Mouse (Mus musculus) cerebellum, adult 11-12 months (tissue): ENCODE data around the gene Capn8.
A peak's percentile ranks its signal among the peaks of the same experiment; 100 is the strongest.
"Not testable (repeated sequence)": the region's sequence is repeated elsewhere in the genome, so short reads cannot be mapped to it uniquely, and the experiment has no call there.

Experiments
- DNase-seq: peaks from one replicate; pipeline ENCODE4 v3.0.0; 2022

The Capn8 gene

DNA sequence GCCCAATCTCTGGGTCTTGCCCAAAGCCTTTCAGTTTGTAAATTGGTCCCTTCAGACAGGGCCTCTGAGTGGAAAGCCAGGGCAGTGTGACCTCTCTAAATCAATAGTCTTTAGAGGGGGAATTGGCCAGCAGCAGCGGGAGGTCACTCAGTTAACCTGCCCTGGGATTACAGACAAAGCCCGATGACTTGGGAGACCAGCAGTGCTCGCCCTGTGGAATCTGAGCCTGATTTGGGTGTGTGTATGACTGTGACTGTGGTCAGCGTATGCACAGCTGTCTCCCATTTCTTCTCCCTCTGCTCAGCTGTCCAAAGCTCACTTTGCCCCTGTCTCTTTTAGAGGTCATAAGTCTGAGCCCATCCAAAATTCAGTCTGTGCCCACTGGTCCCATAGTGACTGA lies 55.7 kb downstream of the Capn8 start:
- DNase-seq, result no peak

GRCm38 (mm10) chr1:182621256-182621655 lies 56.4 kb downstream of the Capn8 start:
- no peak for DNase-seq

DNA sequence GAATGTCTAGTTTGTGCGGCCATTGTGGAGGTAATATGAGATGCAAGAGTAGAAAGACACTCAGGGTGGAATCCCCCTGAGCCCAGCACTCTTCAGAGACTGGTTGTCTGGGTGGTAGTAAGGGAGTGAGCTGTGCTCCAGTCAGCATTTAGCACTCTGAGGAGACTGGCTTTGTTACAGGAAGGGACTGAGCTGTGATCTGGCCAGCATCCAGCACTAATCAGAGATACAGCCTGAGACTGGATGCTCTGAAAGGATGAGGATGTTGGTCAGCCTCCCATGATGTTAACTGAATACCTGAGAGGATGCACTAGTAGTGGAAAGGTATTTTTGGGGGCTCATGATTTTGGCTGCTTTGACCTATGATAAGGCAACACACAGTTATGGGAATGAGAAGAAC lies 61.4 kb downstream of the Capn8 start:
- no peak for DNase-seq

- DNase-seq, result no peak
Measured at GRCm38 (mm10) chr1:182629228-182629627, 64.4 kb downstream of the Capn8 start.

GRCm38 (mm10) chr1:182633712-182634294 lies 69.0 kb downstream of the Capn8 start:
- DNase-seq, result no peak

GRCm38 (mm10) chr1:182639016-182639415 lies 74.2 kb downstream of the Capn8 start:
- no peak for DNase-seq

GRCm38 (mm10) chr1:182639456-182639855 lies 74.6 kb downstream of the Capn8 start:
- no peak for DNase-seq

GRCm38 (mm10) chr1:182640094-182640493 lies 75.3 kb downstream of the Capn8 start:
- no peak for DNase-seq

- no peak for DNase-seq
Measured at GRCm38 (mm10) chr1:182642779-182643178, 78.0 kb downstream of the Capn8 start.

DNA sequence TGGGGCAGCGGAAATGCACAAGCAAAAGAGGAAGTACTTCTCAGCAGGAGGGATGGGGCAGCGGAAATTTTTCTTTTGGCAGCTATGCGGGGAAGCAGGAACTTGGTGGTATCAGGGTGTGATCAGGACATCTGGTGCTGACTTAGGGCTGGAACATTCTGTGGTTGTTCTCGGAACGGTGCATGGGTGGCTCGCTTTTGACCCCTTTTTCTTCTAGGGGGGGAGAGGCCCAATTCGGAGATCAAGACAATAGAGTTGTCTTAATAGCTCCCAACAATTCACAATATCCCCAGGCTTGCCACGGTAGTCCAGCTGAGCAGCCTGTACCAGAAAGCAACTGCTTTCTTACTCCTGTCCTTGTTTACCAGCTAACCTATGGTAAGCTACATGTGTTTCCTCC lies 79.6 kb downstream of the Capn8 start:
- DNase-seq, result not testable (repeated sequence)

DNA sequence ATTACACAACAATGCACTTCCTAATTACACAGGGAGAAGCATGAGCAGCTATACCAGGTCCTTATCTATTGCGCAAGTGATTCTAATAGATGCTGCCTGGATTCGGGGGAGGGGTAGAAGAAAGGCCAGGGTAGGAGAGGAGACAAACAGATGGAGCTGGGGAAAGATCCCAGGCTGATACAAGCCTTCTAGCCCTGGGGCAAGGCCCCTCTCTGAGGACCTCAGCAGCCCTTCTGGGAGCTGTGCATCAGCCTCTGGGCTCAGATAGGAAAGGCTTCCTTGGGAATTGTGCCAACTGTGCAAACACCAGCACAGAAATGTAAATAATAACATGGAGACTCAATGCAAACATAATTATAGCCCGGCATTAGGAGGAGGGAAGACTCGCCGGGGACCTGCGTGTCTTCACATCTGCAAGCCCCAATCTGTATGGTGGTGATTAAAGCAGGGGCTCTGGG lies 80.4 kb downstream of the Capn8 start:
- DNase-seq, result no peak

DNA sequence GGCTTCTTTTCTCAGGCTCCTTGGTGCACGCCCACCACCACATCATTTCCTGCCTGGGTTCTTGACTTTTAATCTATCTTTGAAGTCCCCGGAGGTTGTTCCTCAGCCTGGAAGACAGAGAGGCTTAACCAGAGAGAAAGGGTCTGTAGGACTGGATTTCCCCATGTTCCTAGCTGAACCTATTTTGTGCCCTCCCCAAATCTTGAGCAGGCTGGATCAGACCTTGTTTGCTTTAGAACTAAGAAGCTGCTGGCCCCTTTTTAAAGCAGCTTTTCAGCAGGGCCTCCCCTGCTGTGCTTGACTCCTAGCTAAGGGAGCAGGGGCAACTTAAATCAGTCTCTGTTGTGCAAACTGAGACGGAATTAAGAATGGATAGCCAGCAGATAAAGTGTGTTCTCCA lies 82.0 kb downstream of the Capn8 start:
- no peak for DNase-seq

DNA sequence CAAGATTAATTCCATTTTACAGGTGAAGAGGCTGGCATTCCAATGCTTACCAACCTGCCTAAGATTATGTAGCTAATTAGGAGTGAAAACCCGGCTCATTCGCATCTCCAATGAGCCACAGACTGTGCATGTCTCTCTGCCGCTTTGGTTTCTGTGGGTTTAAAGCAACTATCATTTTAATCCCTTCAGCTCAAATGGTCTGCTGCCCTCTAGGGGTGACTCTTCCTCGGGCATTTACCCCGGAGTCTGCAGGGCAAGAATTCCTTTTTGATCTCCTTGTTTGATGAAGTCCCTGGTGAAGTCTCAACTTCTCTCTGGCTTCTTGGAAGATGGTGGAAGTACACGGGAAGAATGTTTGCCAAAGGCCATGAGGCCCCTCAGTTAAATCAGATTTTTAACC lies 93.0 kb downstream of the Capn8 start:
- no peak for DNase-seq

- no peak for DNase-seq
Measured at GRCm38 (mm10) chr1:182660365-182660764, 95.6 kb downstream of the Capn8 start.

GRCm38 (mm10) chr1:182663671-182664070 lies 98.9 kb downstream of the Capn8 start:
- peak; percentile 7 for DNase-seq

DNA sequence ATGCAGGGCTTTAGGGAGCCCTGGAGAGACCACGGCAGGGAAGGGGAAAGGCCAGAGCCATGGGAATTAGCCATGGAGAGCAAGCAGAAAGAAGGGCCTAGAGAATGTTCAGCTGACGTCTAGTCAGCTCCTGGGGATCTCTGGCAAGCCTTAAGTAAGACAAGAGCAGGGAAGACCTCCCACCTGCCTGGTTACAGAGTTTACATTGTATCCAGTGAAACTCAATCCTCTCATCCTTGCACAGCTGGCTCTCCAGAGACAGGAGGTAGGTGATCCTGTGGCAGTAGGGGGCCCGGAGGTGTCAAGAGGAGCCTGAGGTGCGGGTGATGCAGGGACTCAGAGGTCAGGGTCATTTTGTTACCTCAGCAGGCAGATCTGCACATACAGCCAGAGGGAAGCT lies 100.0 kb downstream of the Capn8 start:
- no peak for DNase-seq

DNA sequence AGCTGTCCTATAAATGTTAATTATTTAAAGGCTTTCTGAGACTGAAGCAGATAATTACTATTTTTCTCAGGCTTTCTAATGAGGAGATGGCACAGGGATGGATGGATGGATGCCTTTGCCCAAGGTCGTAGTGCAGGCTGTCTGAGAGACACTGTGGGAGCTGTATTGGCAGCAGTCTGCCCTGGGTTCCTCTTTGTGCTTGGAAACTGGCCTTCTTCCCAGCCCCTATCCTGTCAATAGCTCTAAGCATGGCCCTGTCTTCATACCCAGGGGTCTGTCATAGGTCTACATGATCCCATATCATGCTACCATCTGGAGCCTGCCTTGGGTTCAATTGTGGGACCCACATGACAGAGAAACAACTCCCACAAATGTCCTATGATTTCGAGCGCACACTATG lies 102.5 kb downstream of the Capn8 start:
- no peak for DNase-seq

- DNase-seq, result no peak
Measured at GRCm38 (mm10) chr1:182669741-182670140, 104.9 kb downstream of the Capn8 start.

GRCm38 (mm10) chr1:182670563-182671342 lies 105.9 kb downstream of the Capn8 start:
- no peak for DNase-seq

DNA sequence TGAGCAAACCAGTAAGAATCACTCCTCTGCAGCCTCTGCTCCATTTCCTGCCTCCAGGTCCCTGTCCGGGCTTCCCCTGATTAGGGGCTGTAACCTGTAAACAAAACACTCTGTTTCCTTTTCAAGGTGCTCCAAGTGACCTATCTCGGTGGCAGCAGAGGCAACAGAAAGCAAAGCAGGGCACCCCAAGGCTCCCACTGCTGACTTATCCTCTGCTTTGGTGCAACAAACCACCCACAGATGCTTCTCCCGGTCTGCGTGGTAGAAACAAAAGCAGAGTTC lies 106.5 kb downstream of the Capn8 start:
- no peak for DNase-seq

- no peak for DNase-seq
Measured at GRCm38 (mm10) chr1:182675346-182675745, 110.5 kb downstream of the Capn8 start.

DNA sequence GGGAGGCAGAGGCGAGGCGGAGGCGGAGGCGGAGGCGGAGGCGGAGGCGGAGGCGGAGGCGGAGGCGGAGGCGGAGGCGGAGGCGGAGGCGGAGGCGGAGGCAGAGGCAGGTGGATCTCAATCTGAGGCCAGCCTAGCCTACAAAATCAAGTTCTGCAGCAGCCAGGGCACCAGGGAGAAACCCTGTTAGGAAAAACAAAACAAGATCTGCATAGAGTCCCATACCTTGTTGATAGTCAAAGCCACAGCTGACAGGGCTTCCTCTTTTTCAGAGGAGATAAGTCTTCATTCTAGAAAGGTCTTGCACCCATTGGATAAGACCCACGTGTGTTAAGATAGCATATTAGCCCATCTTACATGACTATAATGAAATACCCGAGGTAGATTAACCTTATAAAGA lies 113.3 kb downstream of the Capn8 start:
- DNase-seq, result no peak

DNA sequence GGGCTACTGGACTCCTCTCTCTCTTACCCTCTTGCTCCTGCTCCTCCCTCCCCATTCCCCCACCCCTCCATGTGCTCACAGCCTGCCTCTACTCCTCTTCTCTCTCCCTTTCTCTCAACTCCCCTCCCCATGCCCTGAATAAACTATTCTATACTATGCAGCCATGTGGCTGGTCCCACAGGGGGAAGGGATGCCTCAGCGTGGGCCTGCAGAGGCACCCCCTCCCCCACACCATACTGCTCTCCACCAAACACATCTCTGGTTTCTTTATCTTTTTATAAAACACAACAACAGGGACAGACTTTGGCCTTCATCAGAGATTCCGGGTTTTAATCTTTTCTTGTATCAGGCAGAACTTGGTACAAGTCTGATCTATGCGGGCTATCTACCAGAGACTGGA lies 114.4 kb downstream of the Capn8 start:
- DNase-seq, result no peak

GRCm38 (mm10) chr1:182679582-182679981 lies 114.8 kb downstream of the Capn8 start:
- DNase-seq, result no peak
